In the genomic region with DNA sequence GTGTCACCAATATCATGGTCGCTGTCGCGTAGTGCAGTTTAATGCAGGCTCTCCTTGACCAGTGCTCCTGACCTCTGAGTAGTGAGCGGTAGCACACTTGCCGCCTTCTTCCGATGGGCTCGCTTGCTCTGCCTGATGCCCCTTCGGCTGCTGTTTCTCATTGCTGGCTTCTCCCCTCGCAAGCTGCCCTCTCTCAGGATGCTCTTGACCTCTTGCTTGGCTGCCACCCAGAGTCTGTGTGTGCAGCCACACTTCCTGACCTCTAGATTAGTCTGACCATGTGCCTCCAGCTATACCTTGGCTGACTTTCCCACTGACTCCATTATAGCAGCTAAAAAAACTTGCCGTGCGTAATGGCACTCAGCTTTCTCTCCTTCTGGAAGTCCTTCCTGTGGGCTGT, we compare ENCODE assay signal across 8 mouse cellular contexts. TPM values are rescaled to one million over a fixed set of nuclear protein-coding genes. Genes with fewer than 3 reads are reported as not detected.
DNase-seq lines count a peak whose midpoint lies in the region; ATAC-seq and TF ChIP-seq lines count a peak whose summit lies in the region.
"Had no signal": no experiment of that assay in that cellular context is flagged by ENCODE, and none has a peak within 500 bp of the region (broad histone marks: within the 10 kb centered on the region; RNA-seq: fewer than 3 reads in every experiment).

No protein-coding gene starts in this region.

- peak; percentile 43 for DNase-seq in adrenal gland, adult 8-10 months
- DNase-seq in kidney, adult 18-20 months: peak; percentile 61
- peak; percentile 42 for DNase-seq in lung, embryonic 14.5 days
- no peak for DNase-seq in ovary, postnatal 14 days (ENCODE audit: low spot score)
- DNase-seq in cerebellum, postnatal 10 days: no peak
- DNase-seq: cerebellum, adult 9-11 months had no signal

- H3K4me2 ChIP-seq in embryonic facial prominence, embryonic 13.5 days: no peak overlapping the region
- H3K4me2 ChIP-seq in lung, embryonic 14.5 days: peak overlapping the region; percentile 7; the same call in 1 of the 2 replicates
- H3K4me2 ChIP-seq in forebrain, embryonic 13.5 days: no peak overlapping the region

- H3K4me3 ChIP-seq in embryonic facial prominence, embryonic 13.5 days: no peak overlapping the region
- H3K4me3 ChIP-seq in lung, embryonic 14.5 days (ENCODE audit: low read depth, low read length): no peak overlapping the region
- H3K4me3 ChIP-seq in forebrain, embryonic 13.5 days: no peak overlapping the region

- 54% methylated on average over 11 of the region's 11 CpGs for WGBS in embryonic facial prominence, embryonic 13.5 days
- WGBS in lung, embryonic 14.5 days: 52% methylated on average over 11 of the region's 11 CpGs
- 88% methylated on average over 11 of the region's 11 CpGs for WGBS in forebrain, embryonic 13.5 days

- TF ChIP-seq CTCF in lung, embryonic 14.5 days (IDR thresholded peaks at IDR 0.05; ENCODE audit: low read depth): no peak

- H3K4me1 ChIP-seq in embryonic facial prominence, embryonic 13.5 days: peaks cover 30% of the 10 kb centered on the region
- H3K4me1 ChIP-seq in lung, embryonic 14.5 days (ENCODE audit: insufficient read depth): peaks cover 17% of the 10 kb centered on the region
- H3K4me1 ChIP-seq in forebrain, embryonic 13.5 days: peaks cover 25% of the 10 kb centered on the region

- peak overlapping the region; percentile 14; the same call in 1 of the 2 replicates for H3K27ac ChIP-seq in embryonic facial prominence, embryonic 13.5 days
- peak overlapping the region; percentile 30; the same call in 1 of the 2 replicates for H3K27ac ChIP-seq in lung, embryonic 14.5 days (ENCODE audit: low read depth)
- no peak overlapping the region for H3K27ac ChIP-seq in forebrain, embryonic 13.5 days

- H3K9me3 ChIP-seq in embryonic facial prominence, embryonic 13.5 days: no peaks in the 10 kb centered on the region
- H3K9me3 ChIP-seq in lung, embryonic 14.5 days (ENCODE audit: low read depth, low read length): no peaks in the 10 kb centered on the region
- H3K9me3 ChIP-seq in forebrain, embryonic 13.5 days (replicated peaks): no peaks in the 10 kb centered on the region

- H3K27me3 ChIP-seq in embryonic facial prominence, embryonic 13.5 days: no peaks in the 10 kb centered on the region
- H3K27me3 ChIP-seq in lung, embryonic 14.5 days (ENCODE audit: insufficient read depth, low read length): no peaks in the 10 kb centered on the region
- H3K27me3 ChIP-seq in forebrain, embryonic 13.5 days: no peaks in the 10 kb centered on the region

- no peak for ATAC-seq in embryonic facial prominence, embryonic 13.5 days (ENCODE audit: insufficient number of reproducible peaks, insufficient read depth, low FRiP score, low TSS enrichment, low read depth)
- peak; percentile 55; the same call in 1 of the 2 replicates for ATAC-seq in lung, embryonic 14.5 days (ENCODE audit: insufficient read depth)
- no peak for ATAC-seq in forebrain, embryonic 13.5 days

- H3K9ac ChIP-seq in embryonic facial prominence, embryonic 13.5 days: peak overlapping the region; percentile 4; the same call in 1 of the 2 replicates
- no peak overlapping the region for H3K9ac ChIP-seq in lung, embryonic 14.5 days
- no peak overlapping the region for H3K9ac ChIP-seq in forebrain, embryonic 13.5 days

- H3K36me3 ChIP-seq in embryonic facial prominence, embryonic 13.5 days: peaks cover 16% of the 10 kb centered on the region
- H3K36me3 ChIP-seq in lung, embryonic 14.5 days (ENCODE audit: insufficient read depth): peaks cover 12% of the 10 kb centered on the region; the same call in 1 of the 2 replicates
- H3K36me3 ChIP-seq in forebrain, embryonic 13.5 days (ENCODE audit: poor library complexity, severe bottlenecking): peaks cover 2% of the 10 kb centered on the region; the same call in 1 of the 2 replicates

RNA-seq across cellular contexts. Expression of gene Cmtm6, which starts 5.5 kb away (rescaled TPM):
- total RNA-seq in adrenal gland, adult 8-10 months (2022): 100 to 1,000 TPM in 1 of 4 experiments, 10 to 100 TPM in 3; 68.5 to 105 (median 78.0) TPM
- polyA plus RNA-seq in embryonic facial prominence, embryonic 13.5 days (2015; fragmentation: Nextera tagmentation; extraction: Ambion mirVana): 32.6 and 38.3 TPM in 2 replicates
- polyA plus RNA-seq in lung, embryonic 14.5 days (2014; fragmentation: Nextera tagmentation; extraction: Ambion mirVana): 57.4 and 57.7 TPM in 2 replicates
- polyA plus RNA-seq in forebrain, embryonic 13.5 days (2015; fragmentation: Nextera tagmentation; extraction: Ambion mirVana): 23.3 and 23.6 TPM in 2 replicates

RNA-seq across cellular contexts. Expression of gene Cmtm7, which starts 45.2 kb away (rescaled TPM):
- total RNA-seq in adrenal gland, adult 8-10 months (2022): 10 to 100 TPM; 29.9 to 46.1 (median 34.1) TPM
- 104 and 114 TPM in 2 replicates for polyA plus RNA-seq in embryonic facial prominence, embryonic 13.5 days (2015; fragmentation: Nextera tagmentation; extraction: Ambion mirVana)
- 81.7 and 93.0 TPM in 2 replicates for polyA plus RNA-seq in lung, embryonic 14.5 days (2014; fragmentation: Nextera tagmentation; extraction: Ambion mirVana)
- polyA plus RNA-seq in forebrain, embryonic 13.5 days (2015; fragmentation: Nextera tagmentation; extraction: Ambion mirVana): 25.7 and 28.5 TPM in 2 replicates

RNA-seq across cellular contexts. Expression of gene Dync1li1, which starts 47.9 kb away (rescaled TPM):
- 10 to 100 TPM; 37.9 to 45.9 (median 44.1) TPM for total RNA-seq in adrenal gland, adult 8-10 months (2022)
- polyA plus RNA-seq in embryonic facial prominence, embryonic 13.5 days (2015; fragmentation: Nextera tagmentation; extraction: Ambion mirVana): 68.3 and 68.5 TPM in 2 replicates
- polyA plus RNA-seq in lung, embryonic 14.5 days (2014; fragmentation: Nextera tagmentation; extraction: Ambion mirVana): 49.9 and 51.1 TPM in 2 replicates
- 100 and 108 TPM in 2 replicates for polyA plus RNA-seq in forebrain, embryonic 13.5 days (2015; fragmentation: Nextera tagmentation; extraction: Ambion mirVana)

Comparison
In these comparisons a context has a peak if more than half of its experiments do, and no peak if none do; other contexts are left out.
1. DNase-seq: peak in adrenal gland, adult 8-10 months (single experiment), kidney, adult 18-20 months (single experiment) and lung, embryonic 14.5 days (single experiment); none in ovary, postnatal 14 days (single experiment) and cerebellum, postnatal 10 days (0 of 2).